Mouse (Mus musculus) lung, embryonic 14.5 days (tissue): ENCODE results near the gene Gm10037. TPM values are rescaled to one million over a fixed set of nuclear protein-coding genes. Genes with fewer than 3 reads are reported as not detected.
"Not testable (repeated sequence)": the region's sequence is repeated elsewhere in the genome, so short reads cannot be mapped to it uniquely, and the experiment has no call there.

Experiments used
- ATAC-seq: fragments of 200-750 bp; cut with Nextera tagmentation; 2 replicates; pipeline ENCODE4 v1.8.0; 2017; ENCODE audit warnings: mild to moderate bottlenecking, moderate TSS enrichment, moderate library complexity; ENCODE audit not compliant: insufficient read depth
- DNase-seq: peaks from one replicate; pipeline ENCODE4 v3.0.0-alpha.2; 2015
- H3K27ac ChIP-seq: fragments of 300-500 bp; sonication (generic); 2 replicates; pipeline ENCODE4 v1.5.1; 2014; ENCODE audit warnings: low read depth, mild to moderate bottlenecking, moderate library complexity
- H3K27me3 ChIP-seq: fragments of 300-500 bp; sonication (generic); 2 replicates; pipeline ENCODE4 v1.6.1; 2014; ENCODE audit warnings: low read length, control low read depth; ENCODE audit not compliant: insufficient read depth
- H3K36me3 ChIP-seq: fragments of 300-500 bp; sonication (generic); 2 replicates; pipeline ENCODE4 v1.6.1; 2014; ENCODE audit warnings: control low read depth; ENCODE audit not compliant: insufficient read depth
- H3K4me1 ChIP-seq: fragments of 300-500 bp; sonication (generic); 2 replicates; pipeline ENCODE4 v1.6.1; 2014; ENCODE audit warnings: antibody characterized with exemption, control low read depth; ENCODE audit not compliant: insufficient read depth
- H3K4me2 ChIP-seq: fragments of 300-500 bp; sonication (generic); 2 replicates; pipeline ENCODE4 v1.6.1; 2014; ENCODE audit warnings: mild to moderate bottlenecking
- H3K4me3 ChIP-seq: fragments of 300-500 bp; sonication (generic); 2 replicates; pipeline ENCODE4 v1.5.1; 2014; ENCODE audit warnings: low read depth, low read length
- H3K9ac ChIP-seq: fragments of 300-500 bp; sonication (generic); 2 replicates; pipeline ENCODE4 v1.6.1; 2014
- H3K9me3 ChIP-seq: fragments of 300-500 bp; sonication (generic); 2 replicates; pipeline ENCODE4 v1.6.1; 2016; ENCODE audit warnings: low read depth, low read length, control low read depth
- CTCF ChIP-seq: IDR thresholded peaks from 2 replicates; pipeline ENCODE4 v1.5.1; 2016; ENCODE audit warnings: antibody characterized with exemption, low read depth
- WGBS: fragments of 180-500 bp; shearing (Covaris S2); extraction: QIAGEN DNeasy Blood & Tissue Kit; methylation state at CpG from one replicate; pipeline ENCODE4 v1.1.7; 2014; 5-methylcytosine and 5-hydroxymethylcytosine counted together
- polyA plus RNA-seq: library from polyadenylated mRNA; unstranded; fragments of >200 nt; fragmentation: Nextera tagmentation; extraction: Ambion mirVana; gene quantifications from 2 replicates; pipeline ENCODE4 v1.2.1, GENCODE M21; 2014

Gm10037 gene
- polyA plus RNA-seq, 1 experiment from 2014 or later: 3.5 TPM

DNA sequence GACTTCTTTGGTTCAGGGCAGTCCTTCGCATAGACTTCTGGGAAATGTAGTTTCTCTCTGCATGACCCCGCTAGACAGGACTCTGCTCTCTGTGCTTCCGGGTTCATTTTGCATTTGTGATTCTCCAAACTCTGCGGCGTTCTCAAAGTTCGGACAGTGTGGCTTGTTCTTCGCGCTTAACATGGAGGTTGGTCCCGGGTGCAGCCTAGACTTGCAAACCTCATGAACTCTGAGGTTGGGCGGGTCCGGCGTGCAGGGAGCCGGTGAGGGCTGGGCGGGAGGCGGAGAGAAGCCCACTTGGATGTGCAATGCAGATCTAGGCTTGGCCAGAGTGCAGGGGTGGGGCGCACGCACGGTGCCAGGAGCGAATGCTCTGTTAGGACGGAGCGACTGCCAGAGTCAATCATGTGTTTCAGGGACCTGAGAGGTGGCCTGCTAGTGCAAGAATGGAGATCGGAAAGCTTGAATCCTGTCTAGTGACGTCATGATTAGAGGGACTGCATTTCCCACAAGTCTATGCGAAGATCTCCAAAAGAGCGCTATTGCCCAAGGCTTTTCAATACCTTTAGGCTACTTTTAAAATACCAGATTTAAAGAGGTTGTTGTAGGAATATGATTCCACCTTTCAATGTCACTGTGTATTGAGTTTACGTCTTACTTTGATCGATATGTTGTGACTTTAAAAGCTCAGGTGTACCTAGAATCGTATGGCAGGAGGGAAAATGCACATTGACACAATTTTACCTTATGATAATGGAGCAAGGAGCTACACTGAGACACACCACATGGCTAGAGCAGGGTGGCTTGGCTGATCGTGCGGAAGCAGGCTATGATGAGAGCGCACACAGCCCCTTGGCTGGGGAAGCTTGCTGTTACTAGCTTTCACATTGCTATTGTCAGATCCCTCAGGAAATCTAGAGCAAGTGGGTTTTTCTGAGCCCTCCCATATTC is 16.9 kb upstream of the Gm10037 start, which contains the start of gene Zfp273:
Gene Zfp273, plus strand, starts transcription at position 31 of the 951 bp plus-strand sequence.
- H3K9ac ChIP-seq: peak within 1 kb of the TSS; percentile 54
- no peak for TF ChIP-seq CTCF
- H3K4me2 ChIP-seq: peak within 1 kb of the TSS; percentile 83
- 4% methylated on average over 31 of the region's 31 CpGs for WGBS
- H3K9me3 ChIP-seq: no peaks in the 10 kb centered on the region
- H3K4me3 ChIP-seq: peak within 1 kb of the TSS; percentile 54
- H3K4me1 ChIP-seq: no peaks in the 10 kb centered on the region
- peak; percentile 98 for ATAC-seq
- H3K27ac ChIP-seq: peak within 1 kb of the TSS; percentile 82
- no peaks in the 10 kb centered on the region for H3K36me3 ChIP-seq
- peak; percentile 89 for DNase-seq
- H3K27me3 ChIP-seq: no peaks in the 10 kb centered on the region

GRCm38 (mm10) chr13:67818636-67819035 is 12.3 kb upstream of the Gm10037 start:
- H3K4me1 ChIP-seq: no peaks in the 10 kb centered on the region
- DNase-seq: peak; percentile 42
- no peak for TF ChIP-seq CTCF

GRCm38 (mm10) chr13:67833137-67833536 is 2.2 kb downstream of the Gm10037 start:
- not testable (repeated sequence) for H3K27me3 ChIP-seq, H3K4me3 ChIP-seq, H3K4me1 ChIP-seq, H3K9ac ChIP-seq, ATAC-seq, H3K4me2 ChIP-seq, H3K36me3 ChIP-seq, DNase-seq, H3K27ac ChIP-seq, H3K9me3 ChIP-seq
- TF ChIP-seq CTCF: peak; percentile 43

More at GRCm38 (mm10) chr13:67818636-67819035, 12.3 kb upstream of the Gm10037 start:
- WGBS: 64% methylated on average over 1 of the region's 1 CpGs
- H3K9ac ChIP-seq: no peak overlapping the region
- no peaks in the 10 kb centered on the region for H3K27me3 ChIP-seq
- 0 out of 2 replicates have a peak, but pooled peaks cover 3% of the 10 kb centered on the region for H3K36me3 ChIP-seq
- no peak overlapping the region for H3K4me2 ChIP-seq
- no peak for ATAC-seq
- no peak overlapping the region for H3K27ac ChIP-seq
- H3K9me3 ChIP-seq: no peaks in the 10 kb centered on the region; the same call in 1 of the 2 replicates
- H3K4me3 ChIP-seq: no peak overlapping the region

DNA sequence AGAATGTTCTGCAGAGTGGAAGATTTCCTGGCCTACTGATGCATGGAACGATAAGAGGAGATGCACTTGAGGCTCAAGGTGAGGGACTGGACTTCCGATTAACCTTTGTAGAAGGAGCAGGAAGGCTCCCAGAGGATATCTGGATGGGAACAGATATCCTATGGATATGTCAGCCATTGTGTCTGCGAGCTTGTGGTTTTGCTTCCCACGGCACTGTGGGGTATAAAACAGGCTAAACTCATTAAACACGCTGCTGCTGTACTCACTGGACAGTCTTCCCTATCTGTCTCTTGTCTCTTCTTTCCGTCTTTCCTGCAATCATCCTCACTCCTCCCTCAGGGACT is 12.8 kb downstream of the Gm10037 start:
- H3K27me3 ChIP-seq: no peaks in the 10 kb centered on the region
- ATAC-seq (no peak; the same call in 1 of the 2 replicates), DNase-seq (no peak)
- 42% methylated on average over 6 of the region's 6 CpGs for WGBS
- peak overlapping the region; percentile 27; the same call in 1 of the 2 replicates for H3K4me3 ChIP-seq
- H3K4me1 ChIP-seq: no peaks in the 10 kb centered on the region
- H3K4me2 ChIP-seq: peak overlapping the region; percentile 58
- no peaks in the 10 kb centered on the region for H3K36me3 ChIP-seq
- TF ChIP-seq CTCF: no peak
- H3K9ac ChIP-seq: no peak overlapping the region
- H3K9me3 ChIP-seq: no peaks in the 10 kb centered on the region
- no peak overlapping the region for H3K27ac ChIP-seq

DNA sequence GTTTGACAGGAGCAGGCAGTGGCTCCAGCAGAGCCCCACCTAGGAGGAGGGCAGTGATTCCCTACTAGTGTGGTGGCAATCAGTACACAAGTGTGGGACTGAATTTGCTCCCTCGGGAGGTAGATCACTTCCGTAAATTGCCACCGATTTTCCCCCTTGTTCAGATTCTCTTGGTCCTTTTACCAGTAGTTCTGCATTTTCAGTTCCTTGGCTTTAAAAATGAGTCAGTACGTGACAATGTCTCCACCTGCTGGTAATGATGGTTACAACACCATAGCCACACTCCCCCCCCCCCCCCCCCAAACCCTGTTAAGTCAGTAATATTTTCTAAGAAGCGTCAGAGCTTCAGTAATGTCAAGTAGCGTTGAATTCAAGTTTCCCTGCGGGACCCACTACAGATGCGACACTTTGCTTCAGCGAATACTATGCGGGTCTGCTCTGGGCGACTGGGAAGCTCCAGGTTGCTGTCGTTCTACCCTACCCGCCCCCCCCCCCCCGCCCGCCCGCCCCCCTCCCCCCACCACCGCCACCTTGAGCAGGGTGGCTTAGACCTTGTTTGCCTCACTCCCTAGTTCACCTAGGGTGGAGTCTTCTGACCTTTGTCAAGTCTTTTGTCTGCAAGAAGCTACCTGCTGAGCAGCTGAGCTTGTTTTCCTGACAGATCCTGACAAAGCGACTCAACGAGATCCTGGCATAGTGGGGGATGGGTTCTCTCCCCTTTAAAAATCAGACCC is 13.4 kb downstream of the Gm10037 start:
- Histone ChIP-seq H3K4me2 (peak overlapping the region; percentile 58), H3K27me3 (no peaks in the 10 kb centered on the region), H3K27ac (no peak overlapping the region), H3K4me1 (no peaks in the 10 kb centered on the region), H3K4me3 (peak overlapping the region; percentile 27), H3K36me3 (no peaks in the 10 kb centered on the region), H3K9me3 (no peaks in the 10 kb centered on the region), H3K9ac (peak overlapping the region; percentile 11)
- ATAC-seq (peak; percentile 73), DNase-seq (peak; percentile 84)
- under 1% methylated on average over 14 of the region's 19 CpGs for WGBS
- TF ChIP-seq CTCF: peak; percentile 72

- TF ChIP-seq CTCF: no peak
- H3K4me3 ChIP-seq: peak overlapping the region; percentile 27
- no peak for DNase-seq
- H3K9ac ChIP-seq: peak overlapping the region; percentile 11
- no peak overlapping the region for H3K27ac ChIP-seq
- no peaks in the 10 kb centered on the region for H3K4me1 ChIP-seq
- peak; percentile 60; the same call in 1 of the 2 replicates for ATAC-seq
- no peaks in the 10 kb centered on the region for H3K9me3 ChIP-seq
- peak overlapping the region; percentile 58 for H3K4me2 ChIP-seq
- no peaks in the 10 kb centered on the region for H3K36me3 ChIP-seq
- no peaks in the 10 kb centered on the region for H3K27me3 ChIP-seq
- 22% methylated on average over 8 of the region's 8 CpGs for WGBS
Observed at GRCm38 (mm10) chr13:67844853-67845194, 13.9 kb downstream of the Gm10037 start.

DNA sequence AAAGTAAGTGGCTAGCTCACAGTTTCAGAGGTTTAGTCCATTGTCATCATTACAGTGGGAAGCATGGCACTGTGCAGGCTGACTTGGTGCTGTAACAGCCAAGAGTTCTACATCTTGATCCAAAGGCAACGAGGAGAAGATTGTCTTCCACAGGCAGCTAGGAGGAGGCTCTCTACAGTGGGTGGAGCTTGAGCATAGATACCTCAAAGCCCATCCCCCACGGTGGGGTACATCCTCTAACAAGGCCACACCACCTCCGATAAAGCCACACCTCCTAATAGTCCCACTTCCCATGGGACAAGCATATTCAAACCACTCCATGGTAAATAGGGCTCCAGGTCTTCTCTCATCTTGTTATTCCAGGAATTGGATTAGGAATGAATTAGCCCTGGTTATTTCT is 19.5 kb downstream of the Gm10037 start:
- Histone ChIP-seq H3K27ac (no peak overlapping the region), H3K9me3 (no peaks in the 10 kb centered on the region), H3K4me1 (no peaks in the 10 kb centered on the region), H3K27me3 (no peaks in the 10 kb centered on the region), H3K4me3 (no peak overlapping the region), H3K4me2 (no peak overlapping the region), H3K36me3 (no peaks in the 10 kb centered on the region), H3K9ac (no peak overlapping the region)
- ATAC-seq (no peak), DNase-seq (no peak)
- 83% methylated on average over 3 of the region's 3 CpGs for WGBS
- no peak for TF ChIP-seq CTCF
